Mouse (Mus musculus): ENCODE data around the gene Strc. TPM values are rescaled to one million over a fixed set of nuclear protein-coding genes. Genes with fewer than 3 reads are reported as not detected.

Strc gene
- total RNA-seq, 2 experiments from 2014 or later: not detected

DNA sequence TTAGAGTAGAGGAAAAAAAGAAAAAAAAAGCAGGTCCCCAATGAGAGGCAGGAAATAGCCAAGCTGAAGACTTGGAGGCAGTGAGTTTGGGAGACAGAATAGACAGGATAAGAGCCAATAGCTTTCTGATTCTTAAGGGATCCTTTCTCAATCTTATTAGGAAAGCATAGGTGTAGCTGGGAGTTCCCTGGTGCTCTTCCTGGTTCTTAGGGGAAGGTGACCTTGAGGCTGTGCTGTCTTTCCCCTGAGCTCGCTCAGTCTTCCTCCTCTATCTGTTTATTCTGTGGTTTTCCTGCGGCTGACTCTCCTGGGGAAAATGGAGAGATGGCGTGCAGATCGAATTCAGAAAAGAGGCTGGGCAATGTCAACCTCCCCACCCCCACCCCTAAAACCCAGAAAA is 29.0 kb downstream of the Strc start:
- no peak for DNase-seq
- intact Hi-C loops (cut with DNase I): no loop called here

DNA sequence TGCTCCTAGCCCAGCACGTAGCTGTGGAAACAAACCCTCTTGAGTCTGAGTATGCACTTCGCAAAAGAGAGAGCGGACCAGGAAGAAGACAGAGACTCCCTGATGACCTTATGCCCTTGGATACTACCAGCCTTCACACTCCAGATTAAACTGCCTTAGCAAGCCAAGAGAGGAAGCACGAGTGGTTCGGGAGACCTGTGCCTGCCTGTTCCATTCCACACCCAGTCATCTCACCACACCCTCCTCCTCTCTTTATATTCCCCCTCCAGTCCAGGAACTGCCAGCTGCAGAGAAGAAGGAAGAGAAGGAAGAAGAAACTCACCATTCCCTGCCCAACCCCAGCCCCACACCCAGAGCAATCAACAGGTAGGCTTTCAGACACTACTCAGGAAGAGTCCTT is 29.5 kb downstream of the Strc start, which contains the start of gene Ckmt1:
TSS of gene Ckmt1 (plus strand) at position 221 of the 400 bp plus-strand sequence.
- no peak for DNase-seq
- intact Hi-C loops (cut with DNase I): no loop called here

DNA sequence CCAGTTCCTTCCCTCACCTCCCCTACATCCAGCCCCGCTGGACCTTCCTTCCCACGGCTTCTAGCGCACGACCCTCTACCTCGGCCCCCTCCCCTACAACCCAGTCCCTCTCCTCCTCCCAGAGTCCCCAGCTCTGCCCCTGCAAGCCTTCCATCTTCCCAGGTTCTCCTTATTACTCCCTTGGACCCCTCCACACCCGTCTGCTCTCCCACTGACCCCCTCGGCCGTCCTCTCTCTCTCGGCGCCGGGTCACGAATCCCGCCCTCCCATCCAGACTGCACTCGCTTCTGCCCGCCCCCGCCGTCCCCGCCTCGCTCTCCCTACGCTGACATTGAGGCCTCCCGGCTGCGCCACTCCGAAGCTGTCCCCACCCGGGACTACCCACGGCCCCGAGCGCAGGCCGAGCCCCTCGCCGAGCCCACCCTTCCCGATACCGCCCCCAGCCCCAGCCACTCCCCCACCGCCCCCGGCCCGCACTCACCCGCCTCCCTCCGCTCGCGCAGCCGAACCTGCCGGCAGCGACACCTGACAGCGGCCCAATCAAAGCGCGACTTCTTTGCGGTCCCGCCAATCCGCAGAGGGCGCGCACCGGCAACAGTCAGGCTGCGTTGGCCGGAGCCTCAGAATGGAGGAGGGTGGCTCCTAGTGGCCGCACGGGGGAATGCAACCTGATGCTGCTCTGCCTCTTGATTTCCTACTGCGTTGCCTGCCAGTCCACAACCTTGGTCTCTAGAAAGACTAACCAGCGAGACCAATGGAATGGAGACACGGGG is 32.0 kb downstream of the Strc start, which contains the start of gene Ppip5k1:
TSS of gene Ppip5k1 (minus strand) at position 577 of the 773 bp plus-strand sequence.
- intact Hi-C loops (cut with DNase I): loop anchor here (5.0 kb wide), 1 partner anchor 83 kb away; the partner anchor contains the start of gene Trp53bp1
- DNase-seq: peak; percentile 95 to 97

DNA sequence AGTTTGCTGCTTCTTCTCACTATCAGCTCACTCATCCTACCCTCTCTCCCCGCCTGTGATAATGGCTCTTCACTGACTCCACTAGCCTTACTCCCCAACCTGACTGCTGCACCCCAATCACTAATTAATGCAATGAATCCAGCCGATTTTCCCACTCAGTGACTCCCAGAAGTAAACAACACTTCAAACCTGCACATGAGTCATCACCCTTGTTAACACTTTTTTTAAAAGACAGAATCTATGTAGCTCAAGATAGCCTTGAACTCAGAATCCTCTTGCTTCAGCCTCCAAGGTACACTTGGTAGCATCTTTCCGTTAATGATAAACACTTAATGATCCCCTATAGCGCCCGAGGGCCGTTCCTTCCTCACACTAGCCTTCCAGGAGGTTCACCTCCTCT is 32.6 kb downstream of the Strc start:
- no peak for DNase-seq
- intact Hi-C loops (cut with DNase I): loop anchor here (5.0 kb wide), 1 partner anchor 82 kb away; the partner anchor contains the start of gene Trp53bp1

DNA sequence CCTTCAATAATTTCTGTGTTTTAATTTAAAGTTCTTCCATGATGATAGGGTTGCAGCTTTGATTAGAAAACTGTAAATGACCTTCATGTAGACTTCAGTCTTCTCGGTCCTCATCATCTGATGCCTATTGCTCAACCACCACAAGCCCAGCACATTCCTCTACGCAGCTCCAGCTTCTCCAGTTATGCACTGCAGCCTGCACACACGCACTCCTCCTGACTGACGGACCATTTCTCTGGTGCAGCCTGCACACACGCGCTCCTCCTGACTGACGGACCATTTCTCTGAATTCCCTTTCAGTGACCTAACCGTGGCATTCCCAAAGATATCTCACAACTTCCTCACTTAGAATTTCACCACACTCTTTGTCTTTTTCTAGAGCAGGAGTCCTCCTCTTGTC is 33.8 kb downstream of the Strc start:
- peak in 1 of 2 experiments; percentile 9 for DNase-seq
- intact Hi-C loops (cut with DNase I): loop anchor here (5.0 kb wide), 1 partner anchor 81 kb away; the partner anchor contains the start of gene Trp53bp1

DNA sequence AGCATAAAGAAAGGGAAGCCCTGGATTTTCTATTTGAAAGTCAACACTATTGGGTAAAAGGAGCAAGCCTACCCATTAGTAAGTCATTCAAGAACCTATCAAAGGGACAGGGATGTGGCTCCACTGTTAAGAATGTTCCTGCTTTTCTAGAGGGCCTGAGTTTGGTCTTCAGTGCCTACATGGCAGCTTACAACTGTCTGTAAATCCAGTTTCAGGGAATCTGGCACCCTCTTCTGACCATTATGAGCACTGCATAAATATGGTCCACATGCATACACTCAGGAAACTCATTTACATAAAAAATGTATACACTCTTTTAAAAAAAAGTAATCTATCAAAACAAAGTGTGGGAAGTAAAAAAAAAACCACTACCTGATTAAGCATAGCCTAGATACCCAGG is 47.9 kb downstream of the Strc start:
- no peak for DNase-seq
- intact Hi-C loops (cut with DNase I): no loop called here

DNA sequence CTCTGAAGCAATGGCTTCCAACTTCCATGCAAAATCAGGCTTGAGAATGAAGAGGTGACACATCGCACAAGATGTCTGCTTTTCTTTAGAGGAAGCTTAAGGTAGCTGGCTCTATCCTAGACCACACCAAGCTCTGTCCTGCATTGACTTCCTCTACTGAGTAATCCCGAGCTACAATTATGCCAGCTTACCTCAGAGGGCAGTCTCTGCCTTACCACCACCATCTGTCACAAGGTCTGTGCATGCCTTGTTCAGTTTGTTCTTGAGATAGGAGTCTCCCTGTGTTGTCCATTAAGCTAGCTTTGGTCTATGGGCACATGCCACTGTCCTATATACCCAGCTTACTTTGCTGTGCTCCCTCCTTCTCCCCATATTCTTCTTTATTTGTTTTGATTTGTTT is 57.5 kb downstream of the Strc start:
- no peak for DNase-seq
- intact Hi-C loops (cut with DNase I): no loop called here

DNA sequence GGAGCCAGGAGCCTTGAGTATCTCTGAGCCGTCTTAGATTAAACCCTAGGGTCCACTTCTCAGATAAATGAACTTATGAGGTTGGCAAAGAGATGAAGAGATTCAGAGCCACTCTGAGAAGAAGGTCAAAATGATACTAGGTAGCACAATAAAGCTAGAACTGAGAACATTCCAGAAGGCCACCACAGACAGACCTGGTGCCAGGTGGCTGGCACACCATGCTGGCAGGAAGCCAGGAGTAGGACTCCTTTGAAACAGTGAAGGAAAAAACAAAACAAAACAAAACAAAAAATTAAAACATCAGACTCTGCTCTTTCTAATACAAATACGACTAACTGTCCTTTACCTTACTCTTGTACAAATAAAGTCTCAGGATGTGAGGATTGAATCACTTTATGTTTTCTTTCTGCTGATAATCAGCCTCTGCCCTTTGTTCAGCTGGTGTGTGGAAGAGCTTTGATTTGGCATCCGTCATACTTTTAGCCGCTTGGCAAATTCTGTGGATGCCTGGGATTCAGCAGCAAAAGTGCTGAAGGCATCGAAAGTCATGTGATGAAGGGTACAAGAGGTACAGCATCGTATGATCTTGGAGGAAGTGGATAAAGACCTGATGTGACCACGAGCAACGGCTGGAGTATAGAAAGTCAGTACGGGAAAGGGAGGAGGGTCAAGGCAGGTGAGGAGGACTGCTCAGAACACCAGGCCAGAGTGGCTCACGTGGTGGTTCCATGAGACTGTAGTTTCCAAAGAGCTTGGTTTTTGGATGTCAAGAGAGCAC is 63.1 kb downstream of the Strc start:
- intact Hi-C loops (cut with DNase I): no loop called here
- DNase-seq: no peak

DNA sequence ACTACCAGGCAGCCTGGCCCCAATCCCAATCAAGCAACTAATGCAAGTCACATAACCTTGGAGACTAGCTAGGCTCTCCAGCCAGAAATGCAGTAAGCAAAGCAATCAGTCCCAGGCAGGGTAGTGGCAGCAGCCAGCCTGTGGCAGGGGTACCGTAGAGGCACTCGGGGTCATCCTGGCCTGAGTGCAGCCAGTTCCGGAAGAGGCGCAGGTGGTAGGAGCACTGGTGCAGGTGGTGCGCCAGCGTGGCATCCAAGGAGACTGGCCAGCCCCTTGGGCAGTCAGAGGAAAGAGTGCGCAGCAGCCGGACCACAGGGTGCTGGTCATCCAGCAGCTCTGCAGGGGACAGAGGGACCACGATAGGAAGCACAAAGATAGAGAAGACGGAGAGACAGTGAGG is 63.9 kb downstream of the Strc start:
- DNase-seq: no peak
- intact Hi-C loops (cut with DNase I): no loop called here

DNA sequence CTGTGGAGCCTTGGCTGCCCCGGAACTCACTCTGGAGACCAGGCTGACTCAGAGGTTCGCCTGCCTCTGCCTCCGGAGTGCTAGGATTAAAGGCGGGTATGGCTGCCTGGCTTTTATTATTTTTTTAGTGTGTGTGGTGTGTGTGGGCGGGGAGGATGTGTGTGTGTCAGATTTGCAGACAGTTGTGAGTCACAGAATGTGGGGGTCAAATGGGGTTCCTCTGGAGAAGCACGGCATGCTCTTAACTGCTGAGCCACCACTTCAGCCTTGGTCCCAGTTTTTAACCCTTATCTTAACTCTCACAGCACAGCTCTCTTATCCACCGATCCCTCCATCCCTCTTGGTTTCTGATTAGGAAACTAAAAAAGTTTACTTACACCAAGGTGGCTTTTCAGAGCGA is 70.7 kb downstream of the Strc start:
- DNase-seq: no peak
- intact Hi-C loops (cut with DNase I): no loop called here

Other genes starting within 250 kb of the Strc start
- gene Adal, start 246.7 kb downstream of the Strc start, total RNA-seq (2021): 10 to 100 TPM; 10.5 to 11.7 TPM
- gene Lcmt2, start 246.5 kb downstream of the Strc start, total RNA-seq (2021): 1 to 10 TPM; 8.8 to 9.2 TPM
- gene Tubgcp4, start 216.5 kb downstream of the Strc start, total RNA-seq (2021): 10 to 100 TPM; 15.5 to 16.1 TPM
- gene Zscan29, start 216.0 kb downstream of the Strc start, total RNA-seq (2021): 1 to 10 TPM; 7.6 to 8.5 TPM
- 10 to 100 TPM; 32.5 to 41.3 TPM for gene Trp53bp1, start 115.8 kb downstream of the Strc start, total RNA-seq (2021)
- gene Map1a, start 97.6 kb downstream of the Strc start, total RNA-seq (2021): 1 to 10 TPM; 7.6 to 8.7 TPM
- gene Ppip5k1, start 31.8 kb downstream of the Strc start, total RNA-seq (2021): 10 to 100 TPM; 27.2 to 31.4 TPM
- 1 to 10 TPM; 1.3 to 1.6 TPM for gene Ckmt1, start 29.5 kb downstream of the Strc start, total RNA-seq (2021)
- 100 to 1,000 TPM; 115 to 150 TPM for gene Pdia3, start 26.6 kb upstream of the Strc start, total RNA-seq (2021)
- gene Catsper2, start 26.6 kb upstream of the Strc start, total RNA-seq (2021): 1 to 10 TPM; 3.2 to 3.9 TPM
- gene Ell3, start 57.1 kb upstream of the Strc start, total RNA-seq (2021): not detected
- 100 to 1,000 TPM; 341 to 387 TPM for gene Serf2, start 62.0 kb upstream of the Strc start, total RNA-seq (2021)
- gene Hypk, start 66.1 kb upstream of the Strc start, total RNA-seq (2021): 10 to 100 TPM; 18.2 to 20.4 TPM
- gene Serinc4, start 69.6 kb upstream of the Strc start, total RNA-seq (2021): under 1 TPM in 1 of 2 experiments, not detected in 1; 0.17 TPM
- gene Mfap1b, start 86.9 kb upstream of the Strc start, total RNA-seq (2021): 10 to 100 TPM; 25.7 to 25.9 TPM
- gene Mfap1a, start 119.5 kb upstream of the Strc start, total RNA-seq (2021): 10 to 100 TPM; 27.2 to 28.2 TPM
- gene Wdr76, start 119.6 kb upstream of the Strc start, total RNA-seq (2021): 1 to 10 TPM; 3.2 to 5.5 TPM